Mouse (Mus musculus) CH12.LX (cell line): ENCODE data around the gene Sytl1. TPM values are rescaled to one million over a fixed set of nuclear protein-coding genes. Genes with fewer than 3 reads are reported as not detected.

Experiments used
- DNase-seq: peaks from one replicate; pipeline ENCODE4 v3.0.0-alpha.2; 2013; ENCODE audit errors: extremely low read depth
- H3K27ac ChIP-seq: 2 replicates; pipeline ENCODE4 v1.5.1; 2012; ENCODE audit warnings: low read depth, mild to moderate bottlenecking, control low read depth, moderate library complexity; ENCODE audit not compliant: insufficient read depth
- H3K27me3 ChIP-seq: replicated peaks from 2 replicates; pipeline ENCODE3; 2012; ENCODE audit warnings: inconsistent platforms
- H3K36me3 ChIP-seq, 2 experiments: replicated peaks in 1 of 2; 2 replicates each; pipeline versions ENCODE3 to v1.6.1; 2012; ENCODE audit warnings: inconsistent platforms in 1 of 2, low read length in 1 of 2, mild to moderate bottlenecking in 1 of 2, mixed read lengths in 1 of 2, moderate library complexity in 1 of 2; ENCODE audit not compliant: control insufficient read depth in 1 of 2, insufficient read depth in 1 of 2
- H3K4me1 ChIP-seq, 2 experiments: 2 replicates each; pipeline ENCODE4 v1.6.1; 2012; ENCODE audit warnings: inconsistent platforms in 1 of 2, moderate library complexity in 1 of 2; ENCODE audit not compliant: insufficient read depth in 2 of 2, control insufficient read depth in 1 of 2
- H3K4me2 ChIP-seq: 2 replicates; pipeline ENCODE4 v1.6.1; 2012; ENCODE audit warnings: low read depth, mild to moderate bottlenecking, control low read depth; ENCODE audit not compliant: poor library complexity, insufficient read depth, severe bottlenecking
- H3K4me3 ChIP-seq, 3 experiments: fragments of 150-350 bp in 1 of 3; sonication (generic) in 1 of 3; replicated peaks in 1 of 3; 2 replicates each; pipeline versions ENCODE3 to v1.5.1; 2011 to 2012; ENCODE audit warnings: low read depth in 2 of 3, low read length in 2 of 3, mild to moderate bottlenecking in 2 of 3, moderate library complexity in 2 of 3, control low read depth in 1 of 3, improper control_type of control experiment in 1 of 3, inconsistent platforms in 1 of 3, mixed read lengths in 1 of 3; ENCODE audit not compliant: poor library complexity in 1 of 3
- H3K79me2 ChIP-seq: replicated peaks from 2 replicates; pipeline ENCODE4 v1.6.1; 2012; ENCODE audit warnings: mild to moderate bottlenecking, moderate library complexity; ENCODE audit not compliant: control insufficient read depth, poor library complexity, insufficient read depth, severe bottlenecking; ENCODE audit errors: extremely low read depth
- H3K9ac ChIP-seq: 2 replicates; pipeline ENCODE4 v1.6.1; 2012; ENCODE audit warnings: low read depth, mild to moderate bottlenecking, control low read depth, moderate library complexity; ENCODE audit not compliant: insufficient read depth
- H3K9me3 ChIP-seq: replicated peaks from 2 replicates; pipeline ENCODE3; 2012; ENCODE audit warnings: low read length, inconsistent platforms, mixed read lengths
- BHLHE40 ChIP-seq: IDR thresholded peaks from 2 replicates; pipeline ENCODE4 v1.6.1; 2011; ENCODE audit warnings: mild to moderate bottlenecking, low read depth, low read length, improper control_type of control experiment
- CHD1 ChIP-seq: IDR thresholded peaks from 2 replicates; pipeline ENCODE4 v1.6.1; 2012; ENCODE audit warnings: low read depth, low read length, improper control_type of control experiment, inconsistent platforms
- E2F4 ChIP-seq: IDR thresholded peaks from 2 replicates; pipeline ENCODE4 v1.6.1; 2011; ENCODE audit warnings: low read depth, low read length, improper control_type of control experiment; ENCODE audit not compliant: insufficient replicate concordance
- ELF1 ChIP-seq: IDR thresholded peaks from 2 replicates; pipeline ENCODE4 v1.6.1; 2014; ENCODE audit warnings: low read depth, mild to moderate bottlenecking, inconsistent platforms, low read length, improper control_type of control experiment
- EP300 ChIP-seq: IDR thresholded peaks from 2 replicates; pipeline ENCODE4 v1.6.1; 2011; ENCODE audit warnings: low read length, improper control_type of control experiment
- ETS1 ChIP-seq: conservative IDR thresholded peaks from 2 replicates; pipeline ENCODE4 v1.6.1; 2012; ENCODE audit warnings: low read depth, mild to moderate bottlenecking, inconsistent platforms, low read length, improper control_type of control experiment, moderate library complexity
- HCFC1 ChIP-seq: IDR thresholded peaks from 2 replicates; pipeline ENCODE4 v1.6.1; 2012; ENCODE audit warnings: low read depth, mild to moderate bottlenecking, inconsistent platforms, low read length, improper control_type of control experiment
- IRF4 ChIP-seq: IDR thresholded peaks from 2 replicates; pipeline ENCODE4 v1.6.1; 2014; ENCODE audit warnings: low read depth, mild to moderate bottlenecking, inconsistent platforms, low read length, improper control_type of control experiment
- JUND ChIP-seq: conservative IDR thresholded peaks from 2 replicates; pipeline ENCODE4 v1.6.1; 2011; ENCODE audit warnings: low read depth, low read length, improper control_type of control experiment
- MAFK ChIP-seq: IDR thresholded peaks from 2 replicates; pipeline ENCODE4 v1.6.1; 2011; ENCODE audit warnings: low read length, improper control_type of control experiment; ENCODE audit not compliant: insufficient replicate concordance
- MAX ChIP-seq: IDR thresholded peaks from 2 replicates; pipeline ENCODE4 v1.6.1; 2011; ENCODE audit warnings: low read length, improper control_type of control experiment
- MAZ ChIP-seq: IDR thresholded peaks from 2 replicates; pipeline ENCODE4 v1.6.1; 2012; ENCODE audit warnings: low read depth, mild to moderate bottlenecking, inconsistent platforms, low read length, improper control_type of control experiment, moderate library complexity
- MEF2A ChIP-seq: IDR thresholded peaks from 2 replicates; pipeline ENCODE4 v1.6.1; 2014; ENCODE audit warnings: low read depth, mild to moderate bottlenecking, inconsistent platforms, low read length, improper control_type of control experiment, borderline replicate concordance
- MXI1 ChIP-seq: IDR thresholded peaks from 2 replicates; pipeline ENCODE4 v1.6.1; 2011; ENCODE audit warnings: mild to moderate bottlenecking, low read depth, low read length, improper control_type of control experiment
- MYC ChIP-seq: IDR thresholded peaks from 2 replicates; pipeline ENCODE4 v1.6.1; 2011; ENCODE audit warnings: low read depth, mild to moderate bottlenecking, improper control_type of control experiment, low read length
- NELFE ChIP-seq: IDR thresholded peaks from 2 replicates; pipeline ENCODE4 v1.6.1; 2011; ENCODE audit warnings: low read depth, low read length, improper control_type of control experiment
- NRF1 ChIP-seq: IDR thresholded peaks from 2 replicates; pipeline ENCODE4 v1.6.1; 2014; ENCODE audit warnings: low read depth, mild to moderate bottlenecking, inconsistent platforms, low read length, improper control_type of control experiment, moderate library complexity
- PAX5 ChIP-seq: IDR thresholded peaks from 2 replicates; pipeline ENCODE4 v1.6.1; 2012; ENCODE audit warnings: low read length, inconsistent platforms, mixed read lengths
- POLR2AphosphoS2 ChIP-seq: IDR thresholded peaks from 2 replicates; pipeline ENCODE4 v1.6.1; 2011; ENCODE audit warnings: low read depth, low read length, improper control_type of control experiment
- RAD21 ChIP-seq: IDR thresholded peaks from 2 replicates; pipeline ENCODE4 v1.6.1; 2011; ENCODE audit warnings: low read depth, mild to moderate bottlenecking, low read length, improper control_type of control experiment, moderate library complexity
- RCOR1 ChIP-seq: conservative IDR thresholded peaks from 2 replicates; pipeline ENCODE4 v1.6.1; 2012; ENCODE audit warnings: low read depth, mild to moderate bottlenecking, inconsistent platforms, low read length, improper control_type of control experiment
- SIN3A ChIP-seq: IDR thresholded peaks from 2 replicates; pipeline ENCODE4 v1.6.1; 2012; ENCODE audit warnings: low read length, improper control_type of control experiment, inconsistent platforms
- TBP ChIP-seq: conservative IDR thresholded peaks from 2 replicates; pipeline ENCODE4 v1.6.1; 2011; ENCODE audit warnings: low read depth, low read length, improper control_type of control experiment
- TCF12 ChIP-seq: IDR thresholded peaks from 2 replicates; pipeline ENCODE4 v1.6.1; 2014; ENCODE audit warnings: low read depth, mild to moderate bottlenecking, inconsistent platforms, low read length, improper control_type of control experiment
- USF1 ChIP-seq: IDR thresholded peaks from 2 replicates; pipeline ENCODE4 v1.6.1; 2014; ENCODE audit warnings: low read depth, mild to moderate bottlenecking, inconsistent platforms, low read length, improper control_type of control experiment
- USF2 ChIP-seq: conservative IDR thresholded peaks from 2 replicates; pipeline ENCODE4 v1.6.1; 2011; ENCODE audit warnings: low read depth, low read length, improper control_type of control experiment
- ZC3H11A ChIP-seq: IDR thresholded peaks from 2 replicates; pipeline ENCODE4 v1.6.1; 2012; ENCODE audit warnings: low read depth, mild to moderate bottlenecking, inconsistent platforms, low read length, improper control_type of control experiment
- ZMIZ1 ChIP-seq: IDR thresholded peaks from 2 replicates; pipeline ENCODE4 v1.6.1; 2012; ENCODE audit warnings: low read depth, mild to moderate bottlenecking, inconsistent platforms, low read length, improper control_type of control experiment
- dilution Hi-C: fragments of 300-500 bp; cut with MboI; formaldehyde crosslinking; loops from 2 replicates; pipeline ENCODE4 v1.14.3; 2020; ENCODE audit warnings: low sequenced_read_pairs; ENCODE audit not compliant: extremely low pct_unique_long_range_greater_than_20kb, extremely low pct_ligation_motif_present
- in situ Hi-C: fragments of 300-500 bp; cut with MboI; formaldehyde crosslinking; loops from 3 replicates; pipeline ENCODE4 v1.14.3; 2019; ENCODE audit warnings: low sequenced_read_pairs, low pct_ligation_motif_present, low pct_unique_long_range_greater_than_20kb, mixed read lengths
- polyA plus RNA-seq: library from polyadenylated mRNA; unstranded; fragments of >175 nt; gene quantifications from 2 replicates; pipeline ENCODE4 v1.2.1, GENCODE M21; 2012; ENCODE audit warnings: low read depth; ENCODE audit not compliant: insufficient read length
- total RNA-seq, 2 experiments: library from RNA; depleted of rRNA; stranded (reverse); fragments of 300-350 nt in 1 of 2; fragments of >200 nt in 1 of 2; gene quantifications; 2 replicates each; pipeline ENCODE4 v1.2.3; 2012 to 2014

Gene Sytl1
- total and polyA plus RNA-seq, 3 experiments, result 8.2 to 20.0 (median 12.1) TPM

GRCm38 (mm10) chr4:133281513-133281912, 18.6 kb upstream of the Sytl1 start:
- peaks cover 0 to 20% of the 10 kb centered on the region in 2 experiments; a peak in 2 of 4 replicates for H3K4me1 ChIP-seq
- dilution Hi-C loops (no loop called here), in situ Hi-C loops (no loop called here)
- no peak overlapping the region for H3K4me2 ChIP-seq
- no peak for DNase-seq
- no peak overlapping the region for H3K9ac ChIP-seq
- H3K79me2 ChIP-seq, result peaks cover 10% of the 10 kb centered on the region
- H3K27me3 ChIP-seq, result no peaks in the 10 kb centered on the region
- H3K27ac ChIP-seq, result no peak overlapping the region
- H3K9me3 ChIP-seq, result no peaks in the 10 kb centered on the region
- H3K4me3 ChIP-seq, result no peak overlapping the region
- no peaks in the 10 kb centered on the region for H3K36me3 ChIP-seq
- TF ChIP-seq ELF1 (no peak), USF2 (no peak), IRF4 (no peak), ETS1 (no peak), MYC (no peak), SIN3A (no peak), TBP (no peak), TCF12 (no peak), ZC3H11A (no peak), MXI1 (no peak), RAD21 (no peak), JUND (no peak), MAFK (no peak), MAX (no peak), MEF2A (no peak), HCFC1 (no peak), ZMIZ1 (no peak), PAX5 (no peak), EP300 (no peak), USF1 (no peak)

DNA sequence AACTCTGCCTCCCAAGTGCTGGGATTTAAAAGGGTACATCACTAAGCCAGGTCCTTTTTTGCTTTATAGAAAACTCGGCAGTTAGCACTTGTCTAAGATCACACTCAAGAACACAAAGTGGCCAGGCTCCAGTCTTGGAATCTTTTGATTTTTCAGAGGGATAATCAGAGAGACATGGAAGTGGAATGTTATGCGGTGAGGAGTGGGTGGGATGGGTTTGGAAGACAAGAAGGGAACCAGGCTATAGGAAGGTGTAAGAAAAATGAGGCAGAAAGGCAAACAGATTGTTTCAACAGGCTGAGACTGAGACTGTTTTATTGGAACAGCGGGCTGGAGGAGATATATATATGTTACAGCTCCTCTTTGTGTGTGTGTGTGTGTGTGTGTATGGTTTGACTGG, 15.6 kb upstream of the Sytl1 start:
- H3K27ac ChIP-seq, result no peak overlapping the region
- no peaks in the 10 kb centered on the region for H3K27me3 ChIP-seq
- peaks cover 10 to 27% of the 10 kb centered on the region in 2 experiments for H3K36me3 ChIP-seq
- no peaks in the 10 kb centered on the region for H3K9me3 ChIP-seq
- H3K4me1 ChIP-seq, result peaks cover 7 to 45% of the 10 kb centered on the region in 2 experiments
- H3K4me2 ChIP-seq, result peak overlapping the region; percentile 87
- DNase-seq, result no peak
- H3K79me2 ChIP-seq, result peaks cover 38% of the 10 kb centered on the region
- TF ChIP-seq CHD1 (no peak), NELFE (no peak), BHLHE40 (no peak), TBP (no peak), JUND (no peak), HCFC1 (no peak), RCOR1 (no peak), E2F4 (no peak), POLR2AphosphoS2 (no peak), NRF1 (no peak), MXI1 (no peak), MAX (no peak), EP300 (no peak), MYC (no peak), PAX5 (no peak), MAZ (no peak), IRF4 (no peak)
- in situ Hi-C loops, result no loop called here
- peak overlapping the region; percentile 88 to 96 (median 95) for H3K4me3 ChIP-seq
- dilution Hi-C loops, result no loop called here
- H3K9ac ChIP-seq, result peak overlapping the region; percentile 89
